Mouse (Mus musculus) spleen, postnatal 4 days (tissue): ENCODE data around the gene Fgfr2.

Source experiments
- DNase-seq, 2 experiments: peaks; one replicate each; pipeline ENCODE4 v3.0.0; 2022; ENCODE audit warnings: low spot score in 2 of 2

Fgfr2 gene

DNA sequence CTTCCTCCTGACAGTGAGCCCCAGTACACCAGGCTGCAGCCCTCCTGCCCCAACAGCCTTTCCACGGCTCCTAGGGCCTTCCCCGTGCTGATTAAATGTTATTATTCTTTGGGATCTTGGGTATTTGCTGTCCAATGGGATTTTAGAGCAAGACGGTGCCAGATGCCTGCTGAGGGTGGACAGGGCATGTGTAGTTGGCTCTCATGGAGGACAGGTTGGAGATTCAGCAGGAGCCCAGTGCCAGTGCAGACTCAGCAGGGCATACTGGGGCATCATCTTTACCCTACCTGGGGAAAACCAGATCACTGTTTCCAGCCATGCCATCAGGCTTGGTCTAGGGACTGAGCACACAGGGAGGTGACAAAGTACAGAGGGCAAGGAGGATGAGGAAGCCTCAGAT lies 892.2 kb downstream of the Fgfr2 start:
- no peak for DNase-seq

DNA sequence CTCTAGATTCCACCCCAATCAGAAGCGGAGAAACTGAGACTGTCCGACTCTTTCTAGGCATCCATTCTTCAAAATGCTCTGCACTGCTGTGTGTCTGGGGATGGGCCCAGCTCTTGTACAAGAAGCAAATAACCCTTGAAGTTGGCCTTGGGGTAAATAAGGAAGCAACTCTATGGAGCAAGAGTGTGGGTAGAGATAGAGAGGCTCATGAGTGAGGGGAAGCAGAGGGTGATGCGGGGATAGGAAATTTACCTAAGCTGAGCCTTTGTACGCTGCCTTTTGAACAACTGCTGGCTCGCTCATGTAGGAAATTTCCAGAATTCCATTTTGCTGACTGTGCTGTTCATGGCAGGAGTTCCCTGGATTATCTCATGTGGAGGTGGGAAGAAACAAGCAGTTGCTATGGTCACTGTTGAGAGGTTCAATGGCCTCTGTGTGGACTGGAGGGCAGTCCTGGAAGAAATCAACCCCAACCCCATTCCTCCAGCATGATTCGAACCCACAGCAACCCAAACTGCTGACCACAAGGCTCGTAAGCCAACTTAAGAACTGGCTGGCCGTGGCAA lies 896.0 kb downstream of the Fgfr2 start:
- no peak for DNase-seq

DNA sequence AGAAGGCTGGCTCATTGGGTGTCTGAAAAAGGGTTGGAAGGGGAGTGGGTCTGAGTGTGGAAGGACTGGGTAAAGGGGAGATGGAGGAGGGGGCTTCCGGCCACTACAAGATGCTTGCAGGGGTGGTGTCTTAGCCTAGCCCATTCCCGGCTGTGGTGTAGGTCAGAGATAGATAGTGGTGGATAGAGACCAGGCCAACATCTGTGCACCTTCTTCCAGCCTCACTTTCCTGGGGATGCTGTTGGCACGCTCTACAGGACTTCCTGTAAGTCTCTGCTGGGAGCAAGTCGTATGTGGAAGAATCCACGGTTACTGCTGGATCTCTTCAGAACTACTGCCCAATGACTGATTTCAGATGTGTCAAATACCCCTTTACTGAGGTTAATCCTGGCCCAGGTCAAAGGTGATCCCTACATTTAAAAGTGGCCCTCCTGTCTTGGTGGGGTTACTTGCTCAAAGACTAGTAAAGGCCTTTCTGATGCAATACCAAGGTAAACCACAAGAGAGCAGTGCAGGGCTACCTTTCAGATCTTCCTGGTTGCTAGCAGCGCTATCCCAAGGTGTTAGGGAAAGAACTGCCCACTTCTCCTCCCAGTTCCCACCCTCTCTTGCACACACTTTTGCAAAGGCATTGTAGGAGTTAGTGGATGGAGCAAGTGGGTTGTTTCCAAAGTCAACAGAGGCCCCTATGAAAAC lies 896.6 kb downstream of the Fgfr2 start:
- DNase-seq, result peak; percentile 66 to 86

DNA sequence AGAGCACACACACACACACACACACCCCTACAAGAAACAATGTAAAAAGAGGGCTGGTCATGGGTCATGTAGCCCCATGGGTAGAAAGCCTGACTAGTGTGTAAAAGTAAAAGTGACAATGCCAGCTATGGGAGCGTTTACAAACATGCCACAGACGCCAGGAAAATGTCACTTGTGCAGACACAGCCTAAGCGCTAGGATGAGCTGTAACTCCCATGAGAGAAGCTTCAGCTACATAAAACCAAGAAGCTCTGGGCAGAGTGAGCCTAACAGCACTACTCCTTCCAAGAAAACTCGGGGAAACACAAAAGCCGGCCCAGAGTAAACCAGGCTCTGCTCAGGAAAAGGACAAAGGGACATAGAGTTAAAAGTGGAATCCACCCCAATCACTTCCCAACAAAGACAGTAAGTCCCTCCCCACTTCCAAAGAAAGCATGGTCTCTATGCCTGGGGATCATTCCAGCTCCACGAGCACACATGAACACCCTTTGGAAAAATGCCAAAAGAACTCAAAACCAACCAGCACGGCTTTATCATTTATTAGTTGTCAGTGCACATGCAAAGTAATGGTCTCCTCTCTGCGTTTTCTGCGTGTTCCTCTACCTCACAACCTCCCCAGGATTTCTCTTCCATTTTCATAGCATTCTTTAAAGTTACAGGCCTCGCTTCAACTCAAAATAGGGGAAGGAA lies 899.6 kb downstream of the Fgfr2 start:
- no peak for DNase-seq

DNA sequence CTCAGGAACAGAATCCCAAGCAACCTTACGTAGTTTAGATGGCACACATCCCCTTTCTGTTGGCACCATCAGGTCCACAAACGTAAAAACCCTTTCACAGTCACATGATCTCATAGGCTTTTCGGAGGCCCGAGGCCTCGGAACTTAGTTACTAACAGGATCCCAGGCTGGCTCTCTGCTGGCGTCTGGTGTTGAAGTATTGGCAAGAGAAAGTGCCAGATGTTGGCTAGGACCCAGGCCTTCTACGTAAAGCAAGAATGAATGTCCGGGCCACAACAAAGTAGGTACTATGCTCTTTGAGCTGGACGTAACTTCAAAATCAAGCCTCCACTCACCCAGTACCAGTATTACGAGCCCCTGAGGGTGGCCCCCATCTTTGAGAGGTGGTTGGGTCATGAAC lies 909.1 kb downstream of the Fgfr2 start:
- no peak for DNase-seq

DNA sequence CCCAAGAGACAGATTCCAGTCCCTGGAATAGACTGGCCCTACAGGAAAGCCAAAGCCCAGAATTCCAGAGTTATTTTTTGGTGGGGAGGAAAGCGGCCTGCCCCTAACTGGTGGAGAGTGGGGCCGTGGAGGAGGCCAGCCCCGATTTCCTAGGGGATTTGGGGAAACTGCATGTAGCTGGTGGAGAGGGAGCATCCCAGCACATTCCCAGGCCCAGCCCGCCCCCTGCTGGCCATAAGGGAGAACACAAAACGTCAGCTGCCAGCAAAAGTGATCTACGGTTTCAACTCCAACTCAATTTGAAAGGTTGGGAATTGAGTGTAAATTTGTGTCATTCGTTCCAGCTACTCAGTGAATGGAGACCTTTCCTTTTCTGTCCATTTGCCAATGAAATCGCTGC lies 909.7 kb downstream of the Fgfr2 start:
- no peak for DNase-seq

DNA sequence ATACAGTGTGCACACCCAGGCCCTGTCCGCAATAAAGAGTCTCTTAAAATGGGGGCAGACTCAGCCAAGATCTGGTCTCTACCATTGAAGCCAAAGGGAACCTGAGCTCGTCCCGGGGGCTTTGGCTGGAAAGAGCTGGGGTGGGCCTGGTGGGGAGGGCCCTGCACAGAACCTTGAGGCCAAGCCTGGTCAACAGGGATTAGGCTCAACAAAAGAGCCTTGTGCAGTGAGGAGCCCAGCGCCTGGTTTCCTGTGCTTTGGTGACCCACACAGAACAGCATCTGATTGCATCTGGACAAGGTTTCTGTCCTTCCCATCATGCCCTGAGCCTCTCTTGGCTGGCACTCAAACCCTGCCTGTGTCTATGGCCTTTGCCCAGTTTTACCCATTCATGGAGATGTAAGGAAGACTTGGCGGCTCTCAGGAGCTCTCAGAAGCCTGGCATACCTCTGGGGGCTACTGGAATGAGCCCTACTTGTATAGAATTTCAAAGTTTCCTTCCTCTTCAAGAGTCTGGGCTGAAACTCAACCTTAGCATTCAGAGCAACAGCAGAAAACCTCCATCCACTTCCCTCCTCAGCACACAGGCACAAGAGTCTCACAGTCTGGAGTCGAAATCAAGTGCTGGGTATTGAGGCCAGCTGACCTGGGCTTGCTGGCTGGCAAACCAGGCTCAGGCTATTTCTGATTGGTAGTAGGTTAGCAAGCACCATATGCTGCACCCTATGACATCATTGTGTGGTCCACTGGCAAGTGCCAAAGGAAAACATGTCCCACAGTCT lies 911.0 kb downstream of the Fgfr2 start:
- no peak for DNase-seq

DNA sequence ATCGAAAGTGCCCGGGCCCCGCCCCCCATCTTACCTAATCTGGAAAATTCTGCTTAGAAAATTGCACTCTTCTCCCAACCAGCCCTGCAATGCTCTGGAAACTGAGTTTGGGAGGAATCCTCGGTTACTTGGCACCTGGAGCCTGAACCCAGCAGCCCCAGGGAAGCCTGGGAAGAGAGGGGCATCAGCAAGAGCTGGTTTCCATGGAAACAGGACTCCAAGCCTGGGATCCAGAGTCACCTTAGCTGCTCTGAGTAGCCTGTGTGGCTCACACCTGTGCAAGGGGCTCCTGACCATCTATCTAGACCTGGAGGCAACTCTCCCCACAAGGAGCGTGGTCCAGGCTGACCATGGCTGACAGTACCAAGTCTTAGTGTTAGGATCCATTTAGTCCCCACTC lies 912.5 kb downstream of the Fgfr2 start:
- no peak for DNase-seq

DNA sequence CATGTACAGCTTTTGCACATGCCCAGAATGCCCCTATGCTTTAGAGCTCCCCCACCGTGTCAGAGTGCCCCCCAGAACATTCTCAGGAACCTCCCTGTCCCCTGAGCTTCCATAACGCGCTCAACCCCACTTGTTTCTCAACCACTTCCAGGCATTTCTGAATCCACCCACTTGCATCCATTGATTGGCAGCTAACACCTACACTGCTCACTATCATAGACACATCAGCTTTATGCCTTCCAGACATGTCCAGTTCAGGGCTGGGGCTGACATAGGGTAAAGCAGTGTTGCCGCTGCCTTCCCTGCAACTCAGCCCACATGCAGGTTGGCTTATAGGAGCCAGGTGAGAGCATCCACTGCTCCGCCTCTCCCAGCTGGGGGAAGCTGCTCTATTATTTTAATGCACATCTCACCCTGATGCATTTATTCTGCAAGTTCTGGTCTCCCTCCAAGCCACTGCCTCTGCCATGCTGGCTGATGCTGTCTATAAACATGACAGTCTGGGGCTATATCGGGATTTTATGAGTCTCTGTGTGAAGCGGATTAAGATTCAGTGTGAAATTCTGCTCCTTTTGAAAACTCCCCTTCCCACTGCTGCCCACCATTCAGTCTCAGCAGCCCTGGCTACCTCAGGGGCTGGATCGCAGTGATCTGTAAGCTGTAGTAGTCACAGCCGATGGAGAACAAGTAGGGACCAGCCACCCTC lies 914.1 kb downstream of the Fgfr2 start:
- DNase-seq, result no peak

DNA sequence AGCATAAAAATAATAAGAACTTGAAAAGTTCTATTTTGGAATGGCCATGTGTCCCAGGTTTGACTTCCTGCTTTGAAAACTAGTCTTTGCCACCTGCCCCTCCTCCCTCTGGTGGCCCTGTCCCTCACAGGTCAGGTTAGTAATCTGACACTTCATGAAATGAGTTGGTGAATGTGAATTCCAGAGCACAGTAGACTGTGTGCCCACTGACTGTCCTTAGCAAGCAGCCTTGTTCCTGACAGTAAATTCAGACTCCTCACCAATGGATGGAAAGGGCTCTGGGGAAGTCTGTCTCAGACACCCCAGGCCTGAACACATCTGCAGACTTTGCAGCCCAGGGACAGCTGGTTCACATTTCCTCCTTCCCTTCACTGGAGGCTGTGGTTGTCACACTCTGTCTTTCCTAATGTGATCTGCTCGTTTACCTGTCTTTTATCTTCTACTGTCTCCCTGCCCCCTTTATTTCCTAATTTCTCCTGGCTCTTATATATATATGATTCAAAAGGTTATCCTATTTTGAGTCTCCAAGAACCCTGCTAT lies 919.0 kb downstream of the Fgfr2 start:
- DNase-seq, result no peak

DNA sequence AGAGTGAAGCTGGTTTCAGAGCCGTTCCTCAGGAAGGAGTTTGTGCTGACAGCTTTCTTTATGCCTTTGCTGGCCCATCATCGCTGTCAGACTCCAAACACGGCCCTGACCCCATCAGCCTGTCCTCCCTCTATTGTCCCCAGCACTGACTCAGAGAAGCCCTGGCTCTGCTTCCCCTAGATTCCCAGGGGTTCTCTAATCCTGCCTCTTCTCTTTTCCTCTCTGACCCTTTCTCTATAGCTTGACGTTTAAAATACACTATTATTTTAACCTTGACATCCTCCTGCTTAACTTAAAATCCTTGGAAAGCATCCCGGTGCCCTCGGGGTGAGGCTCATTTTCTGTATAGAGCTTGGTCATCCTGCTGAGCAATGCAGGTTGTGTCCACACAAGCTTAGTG lies 923.5 kb downstream of the Fgfr2 start:
- DNase-seq, result no peak

DNA sequence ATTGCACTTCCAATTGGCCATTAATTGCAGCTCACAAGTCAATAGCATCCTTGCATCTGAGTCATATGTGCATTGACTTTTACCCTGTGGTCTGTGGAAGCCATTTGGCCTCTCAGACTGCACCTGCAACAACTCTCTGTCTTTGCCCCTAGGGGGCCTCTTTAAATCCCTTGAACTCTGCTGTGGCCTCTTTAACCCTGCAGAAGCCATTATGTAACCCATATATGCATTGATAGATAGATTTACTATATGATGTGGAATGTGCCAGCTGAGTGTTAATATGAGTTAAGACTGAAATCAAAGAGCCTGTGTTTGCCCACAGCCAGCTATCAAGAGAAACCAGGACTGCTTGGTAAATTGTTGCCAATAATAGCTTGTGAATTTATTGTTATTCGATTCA lies 924.3 kb downstream of the Fgfr2 start:
- no peak for DNase-seq

DNA sequence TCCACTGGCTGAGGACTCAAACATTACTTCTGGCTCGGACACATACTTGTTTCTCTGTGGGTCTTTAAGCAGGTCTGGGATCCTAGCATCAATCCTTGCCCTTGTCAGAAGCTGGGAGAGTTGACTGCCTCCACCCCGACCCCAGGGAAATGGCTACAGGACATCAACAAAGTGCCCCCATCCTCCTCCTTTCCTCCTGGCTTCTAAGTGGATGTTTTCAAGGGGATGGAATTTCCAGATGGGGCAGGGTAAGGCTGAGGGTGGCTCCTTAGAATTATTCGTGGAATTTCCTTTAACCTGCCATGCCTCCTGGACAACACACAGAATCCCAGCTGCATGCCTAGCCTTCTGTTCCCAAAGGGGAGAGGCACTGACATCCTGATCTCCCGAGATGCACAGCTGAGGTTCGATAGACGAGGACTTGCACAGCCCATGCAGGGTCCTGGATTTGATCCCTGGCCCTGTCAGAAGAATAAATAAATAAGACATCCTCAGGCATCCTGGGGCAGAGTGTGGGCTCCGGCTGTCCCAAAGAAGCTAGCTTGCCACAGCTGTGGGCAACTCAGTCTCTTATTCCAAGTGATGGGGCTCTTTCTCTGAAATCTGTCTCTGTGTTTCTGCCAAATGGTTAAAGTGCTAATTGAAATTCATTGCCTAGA lies 925.2 kb downstream of the Fgfr2 start:
- no peak for DNase-seq

DNA sequence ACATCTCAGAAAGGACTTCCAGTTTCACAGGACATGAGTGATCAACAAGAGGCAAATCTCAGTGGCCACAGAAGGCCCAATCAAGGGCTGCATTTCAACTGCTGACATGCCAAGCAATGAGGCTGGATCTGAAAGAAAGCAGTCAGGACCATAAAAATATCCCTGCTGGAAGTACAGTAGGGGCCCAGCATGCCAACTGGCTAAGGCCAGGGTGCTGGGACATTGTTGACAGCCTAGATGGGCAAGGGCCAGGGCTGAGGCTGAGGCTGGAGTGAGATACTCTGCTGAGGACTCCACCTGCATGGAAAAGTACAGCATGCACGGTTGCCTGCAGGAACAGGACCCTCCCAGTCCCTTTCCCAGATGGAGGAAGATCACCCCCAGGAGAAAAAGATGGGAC lies 926.6 kb downstream of the Fgfr2 start:
- DNase-seq, result no peak

DNA sequence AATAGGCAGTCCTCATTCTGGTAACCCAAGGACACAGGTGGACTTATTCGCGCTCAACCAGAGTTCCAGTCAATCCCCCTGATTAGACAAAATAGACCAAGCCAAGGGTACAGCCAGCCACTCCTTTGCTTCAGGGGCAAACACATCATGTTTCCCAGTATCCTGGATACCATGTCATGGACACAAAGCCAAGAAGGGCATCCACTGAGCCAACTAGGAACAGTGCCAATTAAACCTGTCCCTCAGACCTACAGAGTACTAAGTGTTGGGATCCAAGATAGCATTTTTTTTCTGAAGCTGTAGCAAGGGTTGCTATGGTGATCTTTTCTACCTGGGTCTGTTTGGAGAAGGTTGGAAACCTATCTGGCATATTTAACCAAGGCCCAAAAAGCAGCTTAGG lies 929.5 kb downstream of the Fgfr2 start:
- DNase-seq, result no peak

DNA sequence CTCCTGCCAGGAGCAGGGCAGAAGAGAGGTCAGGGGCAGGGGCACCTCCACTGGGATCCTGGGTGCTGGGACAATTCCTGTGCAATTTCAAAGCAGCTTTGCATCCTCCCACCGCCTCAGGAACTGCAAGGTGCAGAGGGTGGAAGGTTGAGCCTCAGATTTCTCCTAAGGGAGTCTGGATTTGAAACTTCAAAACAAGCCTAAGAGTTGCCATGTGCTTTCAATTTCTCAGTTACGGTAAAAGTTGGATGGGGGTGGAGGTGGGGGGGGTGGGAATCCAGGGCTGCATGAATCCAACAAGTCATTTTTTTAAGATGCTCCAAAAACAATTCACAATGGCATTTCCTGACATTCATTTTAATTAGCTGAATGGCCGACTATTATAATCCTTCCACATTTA lies 935.7 kb downstream of the Fgfr2 start:
- no peak for DNase-seq

DNA sequence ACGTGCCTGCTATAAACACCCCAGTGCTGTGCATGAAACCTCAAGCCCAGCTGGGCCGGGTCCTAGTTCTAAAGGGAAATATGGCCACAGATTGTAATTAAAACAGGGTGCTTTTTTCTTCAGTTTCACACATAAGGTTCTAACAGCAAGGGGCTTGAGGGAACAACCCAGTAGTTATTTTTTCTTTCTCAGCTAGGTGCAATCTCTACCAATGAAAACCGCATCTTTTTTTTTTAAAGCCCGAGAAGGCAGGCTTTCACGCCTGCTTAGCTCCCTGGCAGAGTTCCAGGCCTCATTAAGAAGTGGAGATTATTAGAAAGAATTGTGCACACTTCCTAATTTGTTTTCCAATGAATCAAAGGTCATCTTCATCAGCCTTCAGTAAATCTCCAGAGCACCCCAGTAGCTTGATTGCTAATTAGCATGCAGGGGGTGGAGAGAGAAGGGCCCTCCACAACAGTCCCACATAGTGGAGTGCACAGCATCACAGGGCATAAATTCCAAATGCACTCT lies 939.2 kb downstream of the Fgfr2 start:
- no peak for DNase-seq

DNA sequence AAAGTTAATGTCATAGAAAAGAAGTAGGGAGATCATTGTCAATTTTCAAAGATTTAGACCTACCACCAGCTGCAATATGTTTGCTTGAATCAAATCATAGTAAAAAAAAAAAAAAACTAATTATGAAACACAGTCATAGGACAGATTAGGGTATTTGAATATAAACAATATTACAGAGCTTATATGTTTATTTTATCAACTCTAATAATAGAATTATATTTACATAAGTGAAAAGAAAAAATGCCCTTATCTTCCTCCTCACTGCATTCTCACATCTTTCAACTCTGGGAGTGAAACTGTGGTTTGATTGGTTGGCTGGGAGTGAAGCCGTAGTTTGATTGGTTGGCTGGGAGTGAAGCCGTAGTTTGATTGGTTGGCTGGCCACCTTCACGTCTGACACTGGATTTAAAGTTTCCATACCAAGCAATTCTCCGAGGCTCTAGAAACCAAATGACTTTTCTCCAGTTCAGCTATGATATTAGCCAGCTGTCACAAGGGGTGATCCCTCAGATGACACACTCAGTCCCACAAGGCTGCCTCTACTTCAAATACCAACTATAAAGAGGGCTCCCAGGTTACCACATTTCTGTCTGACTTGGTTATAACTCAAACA lies 941.5 kb downstream of the Fgfr2 start:
- no peak for DNase-seq

DNA sequence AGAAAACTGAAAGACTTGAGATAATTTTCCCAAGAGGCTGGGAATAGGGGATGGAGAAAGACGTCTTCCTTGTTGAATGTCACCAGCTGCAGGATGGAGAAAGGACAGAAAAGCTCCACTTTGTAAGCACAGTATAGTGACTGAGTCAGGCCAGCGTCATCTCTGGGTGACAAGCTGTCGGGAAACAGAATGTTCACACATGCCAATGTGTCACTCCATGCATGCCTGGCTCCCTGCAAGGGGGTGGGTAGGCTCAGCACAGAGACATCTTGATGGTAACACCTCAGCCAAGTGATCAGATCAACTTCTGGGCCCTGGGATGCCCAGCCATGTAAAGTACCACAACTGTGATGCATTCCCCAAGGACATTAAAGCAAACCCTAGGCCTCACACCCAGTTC lies 942.1 kb downstream of the Fgfr2 start:
- no peak for DNase-seq

DNA sequence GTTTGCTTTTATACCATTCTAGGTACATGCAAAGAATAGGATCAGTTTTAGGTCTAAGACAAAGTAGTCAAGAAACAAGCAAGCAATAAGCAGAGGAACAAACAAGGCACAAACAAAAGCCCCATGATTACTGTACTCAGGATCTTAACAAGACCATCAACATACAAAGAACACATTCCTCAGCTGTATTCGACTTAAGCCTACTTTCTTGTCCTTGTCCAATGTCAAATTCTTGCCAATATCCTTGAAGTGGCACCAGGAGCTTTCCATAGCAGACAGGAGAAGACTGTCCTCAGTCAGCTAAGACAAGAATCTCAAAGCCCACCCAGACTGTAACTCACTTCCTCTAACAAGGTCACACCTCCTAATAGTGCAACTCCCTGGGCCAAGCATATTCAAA lies 944.1 kb downstream of the Fgfr2 start:
- no peak for DNase-seq

DNA sequence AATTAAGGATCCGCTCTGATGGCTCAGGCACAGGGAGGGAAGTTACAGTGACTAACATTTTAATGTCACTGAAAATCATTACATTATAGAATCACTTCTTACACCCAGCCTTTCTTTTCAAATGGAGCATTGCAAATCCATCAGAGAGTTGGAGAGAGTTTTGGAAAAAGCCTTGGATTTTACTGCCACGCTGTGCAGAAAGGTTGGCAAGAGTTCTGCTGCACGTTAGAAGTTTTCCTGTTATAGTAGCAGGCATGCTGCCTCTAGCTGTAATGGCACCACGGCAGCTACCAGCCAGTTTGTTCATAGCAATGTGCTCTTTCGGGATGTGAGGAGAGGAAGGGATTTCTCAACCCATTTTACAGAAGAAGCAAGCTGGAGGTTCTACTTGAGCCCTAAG lies 948.4 kb downstream of the Fgfr2 start:
- no peak for DNase-seq
